Comparison of ENCODE assay signal across 23 mouse cellular contexts in genomic region chr14:41755931-41756330, GRCm38 (mm10). TPM values are rescaled to one million over a fixed set of nuclear protein-coding genes. Genes with fewer than 3 reads are reported as not detected.
DNase-seq lines count a peak whose midpoint lies in the region; TF ChIP-seq lines count a peak whose summit lies in the region.
"Not testable (repeated sequence)": the region's sequence is repeated elsewhere in the genome, so short reads cannot be mapped to it uniquely, and the experiment has no call there.
"Had no signal": no experiment of that assay in that cellular context is flagged by ENCODE, and none has a peak within 500 bp of the region (broad histone marks: within the 10 kb centered on the region; RNA-seq: fewer than 3 reads in every experiment).

No protein-coding gene starts in this region.

- DNase-seq in cerebellum, adult 11-12 months, result peak; percentile 3
- DNase-seq in gastrocnemius, adult 8-10 months (ENCODE audit: low spot score in 2 of 2), result peak; percentile 2 to 4
- DNase-seq in heart, adult 9 months (ENCODE audit: low spot score in 2 of 2), result peak; percentile 4 to 8
- peak; percentile 1 for DNase-seq in kidney, adult 9 months
- DNase-seq in left cerebral cortex, adult 8-10 months (ENCODE audit: low spot score in 2 of 2), result peak; percentile 1 to 5
- DNase-seq in ovary, postnatal 10 days (ENCODE audit: low spot score), result peak; percentile 0
- DNase-seq in thymus, adult 2 months, result peak; percentile 1

- H3K4me3 ChIP-seq in thymus, adult 2 months (ENCODE audit: control insufficient read depth, insufficient read depth, low read length), result not testable (repeated sequence)

- not testable (repeated sequence) for TF ChIP-seq CTCF in thymus, adult 2 months (IDR thresholded peaks at IDR 0.05; ENCODE audit: borderline replicate concordance, control insufficient read depth, extremely low read depth, insufficient read depth, low read length, poor library complexity)

- H3K27me3 ChIP-seq in thymus, adult 2 months (ENCODE audit: control insufficient read depth, insufficient read depth, low read length), result not testable (repeated sequence)

- H3K27ac ChIP-seq in thymus, adult 2 months (ENCODE audit: control insufficient read depth, insufficient read depth, low read length), result not testable (repeated sequence)

- not testable (repeated sequence) for H3K4me1 ChIP-seq in thymus, adult 2 months (replicated peaks; ENCODE audit: control insufficient read depth, insufficient read depth, low read length)

- not testable (repeated sequence) for TF ChIP-seq POLR2A in thymus, adult 2 months (IDR thresholded peaks at IDR 0.05; ENCODE audit: control insufficient read depth, extremely low read depth, insufficient read depth, low read length, poor library complexity)

- WGBS in thymus, adult 2 months, result 96% methylated on average over 2 of the region's 3 CpGs

- not testable (repeated sequence) for H3K36me3 ChIP-seq in thymus, adult 2 months (ENCODE audit: control insufficient read depth, insufficient read depth, low read length)

RNA-seq across cellular contexts. Expression of gene Gm7929, which starts 5.5 kb away (rescaled TPM):
- total RNA-seq in gastrocnemius, adult 8-10 months (2022), result not detected
- total RNA-seq in left cerebral cortex, adult 8-10 months (2022), result not detected
- not detected in 2 replicates for polyA plus RNA-seq in thymus, adult 2 months (2012; rRNA removed)
- total RNA-seq: heart, postnatal 14 days; megakaryocyte, adult 5-6 weeks; neutrophil, adult 5-6 weeks had no signal
- polyA plus RNA-seq: C2C12; embryonic facial prominence, embryonic 15.5 days; forebrain, embryonic 10.5 days; heart, embryonic 10.5 days; hindbrain, embryonic 16.5 days; intestine, postnatal 0 days; limb, embryonic 12.5 days; liver, embryonic 13.5 days; lung, embryonic 16.5 days; midbrain, embryonic 14.5 days; myocyte; Patski; stomach, embryonic 16.5 days had no signal

RNA-seq across cellular contexts. Expression of gene Gm47189, which starts 16.3 kb away (rescaled TPM):
- total RNA-seq in gastrocnemius, adult 8-10 months (2022), result not detected
- not detected for total RNA-seq in left cerebral cortex, adult 8-10 months (2022)
- not detected in 2 replicates for polyA plus RNA-seq in thymus, adult 2 months (2012; rRNA removed)
- total RNA-seq: heart, postnatal 14 days; megakaryocyte, adult 5-6 weeks; neutrophil, adult 5-6 weeks had no signal
- polyA plus RNA-seq: C2C12; embryonic facial prominence, embryonic 15.5 days; forebrain, embryonic 10.5 days; heart, embryonic 10.5 days; hindbrain, embryonic 16.5 days; intestine, postnatal 0 days; limb, embryonic 12.5 days; liver, embryonic 13.5 days; lung, embryonic 16.5 days; midbrain, embryonic 14.5 days; myocyte; Patski; stomach, embryonic 16.5 days had no signal

RNA-seq across cellular contexts. Expression of gene Gm8068, which starts 54.2 kb away (rescaled TPM):
- not detected for total RNA-seq in gastrocnemius, adult 8-10 months (2022)
- total RNA-seq in left cerebral cortex, adult 8-10 months (2022), result not detected
- polyA plus RNA-seq in thymus, adult 2 months (2012; rRNA removed), result not detected in 2 replicates
- total RNA-seq: heart, postnatal 14 days; megakaryocyte, adult 5-6 weeks; neutrophil, adult 5-6 weeks had no signal
- polyA plus RNA-seq: C2C12; embryonic facial prominence, embryonic 15.5 days; forebrain, embryonic 10.5 days; heart, embryonic 10.5 days; hindbrain, embryonic 16.5 days; intestine, postnatal 0 days; limb, embryonic 12.5 days; liver, embryonic 13.5 days; lung, embryonic 16.5 days; midbrain, embryonic 14.5 days; myocyte; Patski; stomach, embryonic 16.5 days had no signal
